Mouse (Mus musculus): ENCODE results near the gene Ubqln4. TPM values are rescaled to one million over a fixed set of nuclear protein-coding genes. Genes with fewer than 3 reads are reported as not detected.

Ubqln4 gene
- polyA plus RNA-seq, 1 experiment from 2014 or later: 62.6 TPM

DNA sequence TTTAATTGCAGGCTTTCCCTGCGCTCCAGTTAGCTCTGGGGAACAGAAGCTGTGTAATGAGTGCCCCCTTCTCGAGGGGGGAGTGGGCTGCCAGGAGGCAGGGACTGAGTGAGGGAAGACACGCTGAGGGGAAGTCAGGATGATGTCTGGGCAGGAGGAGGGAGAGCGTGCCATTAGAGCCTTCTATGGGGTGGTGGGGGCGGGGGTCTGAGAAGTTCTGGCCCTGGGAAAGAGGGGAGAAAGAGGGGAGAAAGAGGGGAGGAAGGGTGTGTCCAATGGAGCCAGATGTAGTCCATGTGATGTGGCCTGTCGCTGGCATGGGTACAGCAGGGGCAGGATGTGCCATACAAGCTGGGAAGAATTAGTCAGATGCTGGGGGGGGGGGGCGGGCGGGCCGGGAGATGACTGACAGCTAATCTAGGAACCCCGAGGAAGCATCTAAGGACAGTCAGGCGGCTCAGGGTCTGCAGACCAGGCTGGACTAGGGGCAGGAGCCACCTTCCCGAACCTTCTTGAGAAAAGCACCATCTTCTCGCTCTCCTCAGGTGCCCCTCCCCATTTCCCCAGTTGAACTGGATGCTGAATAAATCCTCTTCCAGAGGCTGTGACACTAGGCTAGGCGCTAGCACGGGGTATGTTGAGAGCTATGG, 40.5 kb upstream of the Ubqln4 start:
- peak overlapping the region; percentile 28 for H3K4me2 ChIP-seq
- no peak overlapping the region for H3K4me3 ChIP-seq (replicated peaks)
- WGBS: 35% methylated on average over 13 of the region's 15 CpGs
- no peak overlapping the region for H3K9ac ChIP-seq (replicated peaks)
- peak overlapping the region; percentile 85 for H3K27ac ChIP-seq
- H3K4me1 ChIP-seq (replicated peaks): peaks cover 53% of the 10 kb centered on the region
- H3K9me3 ChIP-seq: no peaks in the 10 kb centered on the region
- H3K36me3 ChIP-seq: no peaks in the 10 kb centered on the region
- H3K27me3 ChIP-seq: no peaks in the 10 kb centered on the region
- no peak for ATAC-seq (ENCODE audit: insufficient number of reproducible peaks, insufficient read depth, low FRiP score, low TSS enrichment, low read depth)

- H3K27me3 ChIP-seq: no peaks in the 10 kb centered on the region
- H3K4me2 ChIP-seq: 0 out of 2 replicates have a peak overlapping the region, but pooled peaks have one; percentile 28
- H3K4me3 ChIP-seq (replicated peaks): no peak overlapping the region
- H3K36me3 ChIP-seq: no peaks in the 10 kb centered on the region
- ATAC-seq (ENCODE audit: insufficient number of reproducible peaks, insufficient read depth, low FRiP score, low TSS enrichment, low read depth): no peak
- H3K9ac ChIP-seq (replicated peaks): no peak overlapping the region
- H3K9me3 ChIP-seq: no peaks in the 10 kb centered on the region
- H3K27ac ChIP-seq: peak overlapping the region; percentile 85
- peaks cover 53% of the 10 kb centered on the region for H3K4me1 ChIP-seq (replicated peaks)
- WGBS: 88% methylated on average over 7 of the region's 7 CpGs
Measured at GRCm38 (mm10) chr3:88513546-88514115, 39.9 kb upstream of the Ubqln4 start.

DNA sequence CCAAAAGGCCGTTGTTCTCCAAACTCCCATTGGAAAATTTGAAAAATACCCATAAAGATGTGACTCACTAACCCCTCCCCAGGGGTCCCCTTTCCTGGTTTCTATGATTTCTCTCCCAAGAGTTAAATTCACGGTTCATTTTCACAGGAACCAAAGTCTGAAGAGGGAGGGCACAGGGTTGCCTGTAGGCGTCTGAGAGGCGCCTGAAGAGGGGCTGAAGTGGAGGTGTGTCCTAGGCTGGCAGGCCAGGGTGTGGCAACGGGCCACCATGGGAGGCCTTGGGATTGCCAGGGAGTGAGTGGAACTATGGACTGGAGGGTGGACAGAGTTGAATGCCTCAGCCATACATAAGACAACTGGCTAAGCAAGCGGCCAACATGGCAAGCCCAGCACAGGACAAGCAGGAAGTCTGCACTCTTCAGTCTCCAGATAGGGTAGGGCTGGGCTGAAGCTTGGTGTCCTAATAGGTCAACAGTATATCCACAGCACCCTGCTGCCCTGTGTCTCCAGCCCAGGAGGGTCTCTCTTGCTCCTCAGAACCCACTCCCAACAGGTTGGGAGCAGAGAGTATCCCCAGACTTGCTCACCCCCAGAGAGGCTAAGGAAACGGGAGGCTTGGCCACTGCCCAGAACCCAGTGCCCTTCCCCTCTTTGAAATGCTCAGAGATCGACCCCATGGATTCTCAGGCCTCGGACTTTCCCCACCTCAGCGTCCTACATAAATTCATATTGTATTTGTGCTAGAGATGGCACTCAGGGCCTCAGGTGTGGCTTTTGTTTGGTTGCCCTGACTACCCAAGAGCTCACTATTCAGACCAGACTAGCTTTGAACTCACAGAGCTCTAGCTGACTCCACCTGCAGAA, 39.1 kb upstream of the Ubqln4 start:
- H3K4me1 ChIP-seq (replicated peaks): peaks cover 49% of the 10 kb centered on the region
- H3K27ac ChIP-seq: no peak overlapping the region
- H3K27me3 ChIP-seq: no peaks in the 10 kb centered on the region
- 74% methylated on average over 10 of the region's 10 CpGs for WGBS
- H3K4me2 ChIP-seq: no peak overlapping the region
- ATAC-seq (ENCODE audit: insufficient number of reproducible peaks, insufficient read depth, low FRiP score, low TSS enrichment, low read depth): no peak
- H3K36me3 ChIP-seq: no peaks in the 10 kb centered on the region
- H3K9ac ChIP-seq (replicated peaks): no peak overlapping the region
- H3K9me3 ChIP-seq: no peaks in the 10 kb centered on the region
- H3K4me3 ChIP-seq (replicated peaks): no peak overlapping the region

- ATAC-seq (ENCODE audit: insufficient number of reproducible peaks, insufficient read depth, low FRiP score, low TSS enrichment, low read depth): no peak
- Histone ChIP-seq H3K4me3 (replicated peaks) (no peak overlapping the region), H3K9me3 (no peaks in the 10 kb centered on the region), H3K9ac (replicated peaks) (no peak overlapping the region), H3K4me2 (no peak overlapping the region), H3K36me3 (no peaks in the 10 kb centered on the region), H3K27me3 (no peaks in the 10 kb centered on the region), H3K27ac (no peak overlapping the region), H3K4me1 (replicated peaks) (peaks cover 44% of the 10 kb centered on the region)
- 97% methylated on average over 2 of the region's 2 CpGs for WGBS
Measured at GRCm38 (mm10) chr3:88515095-88515386, 38.5 kb upstream of the Ubqln4 start.

GRCm38 (mm10) chr3:88516407-88516806, 37.2 kb upstream of the Ubqln4 start:
- no peak for ATAC-seq (ENCODE audit: insufficient number of reproducible peaks, insufficient read depth, low FRiP score, low TSS enrichment, low read depth)
- WGBS: 74% methylated on average over 2 of the region's 2 CpGs
- no peak overlapping the region for H3K27ac ChIP-seq
- peaks cover 32% of the 10 kb centered on the region for H3K4me1 ChIP-seq (replicated peaks)
- H3K36me3 ChIP-seq: no peaks in the 10 kb centered on the region
- no peak overlapping the region for H3K4me2 ChIP-seq
- H3K9me3 ChIP-seq: no peaks in the 10 kb centered on the region
- no peak overlapping the region for H3K9ac ChIP-seq (replicated peaks)
- no peaks in the 10 kb centered on the region for H3K27me3 ChIP-seq
- no peak overlapping the region for H3K4me3 ChIP-seq (replicated peaks)

DNA sequence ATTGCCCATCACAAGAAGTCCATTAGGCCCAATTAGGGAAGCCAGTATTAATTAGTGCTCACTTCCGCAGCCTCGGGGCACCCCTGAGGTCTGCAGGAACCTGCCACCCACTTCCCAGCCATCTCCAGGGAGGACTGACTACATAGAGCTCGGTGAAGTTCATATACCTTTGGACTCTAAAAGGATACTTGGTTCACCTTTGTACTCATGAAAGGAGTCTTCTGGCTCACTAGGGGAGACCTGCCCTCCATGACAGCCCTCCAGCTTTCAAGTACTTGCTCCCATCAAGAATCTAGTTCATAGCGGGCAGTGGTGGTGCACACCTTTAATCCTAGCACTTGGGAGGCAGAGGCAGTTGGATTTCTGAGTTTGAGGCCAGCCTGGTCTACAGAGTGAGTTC, 35.1 kb upstream of the Ubqln4 start:
- H3K9ac ChIP-seq (replicated peaks): no peak overlapping the region

DNA sequence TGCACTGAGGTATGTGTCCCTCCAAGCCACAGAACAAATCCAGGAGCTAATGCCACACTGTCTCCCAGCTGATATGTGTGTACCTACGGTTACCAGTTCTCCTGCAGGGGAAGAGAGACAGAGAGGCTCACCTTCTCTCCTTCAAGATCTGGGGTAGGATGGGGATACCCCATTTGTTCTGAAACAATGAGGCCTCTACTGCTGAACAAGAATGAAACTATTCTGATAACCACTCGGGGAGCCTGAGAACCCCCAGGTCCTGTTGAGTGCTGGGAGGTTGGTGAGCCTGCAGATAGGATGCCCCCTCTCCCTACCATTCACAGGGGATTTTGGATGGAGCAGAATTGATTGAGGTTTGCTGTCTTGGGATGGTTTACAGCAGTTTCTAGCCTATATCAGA, 33.5 kb upstream of the Ubqln4 start:
- Histone ChIP-seq H3K4me1 (replicated peaks) (no peaks in the 10 kb centered on the region; the same call in 1 of the 2 replicates), H3K4me3 (replicated peaks) (no peak overlapping the region), H3K4me2 (no peak overlapping the region), H3K9ac (replicated peaks) (no peak overlapping the region), H3K27me3 (no peaks in the 10 kb centered on the region), H3K9me3 (no peaks in the 10 kb centered on the region), H3K36me3 (peaks cover 27% of the 10 kb centered on the region), H3K27ac (no peak overlapping the region)
- WGBS: 81% methylated on average over 2 of the region's 2 CpGs
- no peak for ATAC-seq (ENCODE audit: insufficient number of reproducible peaks, insufficient read depth, low FRiP score, low TSS enrichment, low read depth)

More for the DNA sequence above, 35.1 kb upstream of the Ubqln4 start:
- Histone ChIP-seq H3K4me1 (replicated peaks) (peaks cover 12% of the 10 kb centered on the region), H3K9me3 (no peaks in the 10 kb centered on the region), H3K4me2 (no peak overlapping the region), H3K4me3 (replicated peaks) (no peak overlapping the region), H3K36me3 (peaks cover 10% of the 10 kb centered on the region), H3K27ac (no peak overlapping the region), H3K27me3 (no peaks in the 10 kb centered on the region)
- no peak for ATAC-seq (ENCODE audit: insufficient number of reproducible peaks, insufficient read depth, low FRiP score, low TSS enrichment, low read depth)
- WGBS: 67% methylated on average over 4 of the region's 4 CpGs

GRCm38 (mm10) chr3:88521156-88521555, 32.4 kb upstream of the Ubqln4 start:
- Histone ChIP-seq H3K27ac (no peak overlapping the region), H3K27me3 (no peaks in the 10 kb centered on the region), H3K36me3 (peaks cover 30% of the 10 kb centered on the region), H3K4me2 (no peak overlapping the region), H3K9me3 (no peaks in the 10 kb centered on the region), H3K4me1 (replicated peaks) (peaks cover 5% of the 10 kb centered on the region; the same call in 1 of the 2 replicates), H3K9ac (replicated peaks) (no peak overlapping the region), H3K4me3 (replicated peaks) (no peak overlapping the region)
- WGBS: 94% methylated on average over 6 of the region's 6 CpGs
- no peak for ATAC-seq (ENCODE audit: insufficient number of reproducible peaks, insufficient read depth, low FRiP score, low TSS enrichment, low read depth)

DNA sequence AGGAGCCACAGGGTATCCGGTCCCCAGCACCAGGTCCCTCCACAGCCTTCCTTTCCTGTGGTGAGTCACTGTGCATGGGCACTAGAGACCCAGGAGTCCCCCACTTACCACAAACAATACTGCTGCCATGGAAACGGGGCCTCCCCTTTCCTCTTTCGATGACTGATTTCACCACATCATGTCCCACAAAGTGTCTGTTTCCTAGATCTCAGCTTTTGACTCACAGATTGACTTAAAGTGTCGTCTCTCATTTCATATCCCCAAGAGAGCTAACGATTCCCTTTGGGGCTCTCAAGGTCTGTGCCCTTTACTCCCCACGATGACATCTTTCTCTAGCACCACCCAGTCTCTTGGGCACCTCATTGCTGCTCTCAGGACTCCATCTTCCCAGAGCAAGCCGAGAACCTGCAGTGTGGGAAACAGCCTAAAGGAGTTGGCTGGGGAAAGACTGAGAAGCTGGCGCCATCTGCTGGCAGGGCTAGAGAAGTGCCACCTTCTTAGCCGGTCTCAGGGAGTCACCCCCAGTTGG, 31.7 kb upstream of the Ubqln4 start:
- 0 out of 2 replicates have a peak, but pooled peaks have one; percentile 26 for ATAC-seq (ENCODE audit: insufficient number of reproducible peaks, insufficient read depth, low FRiP score, low TSS enrichment, low read depth)
- 36% methylated on average over 9 of the region's 9 CpGs for WGBS
- Histone ChIP-seq H3K4me3 (replicated peaks) (no peak overlapping the region), H3K4me1 (replicated peaks) (peaks cover 11% of the 10 kb centered on the region), H3K4me2 (no peak overlapping the region), H3K27ac (no peak overlapping the region), H3K9me3 (no peaks in the 10 kb centered on the region), H3K27me3 (no peaks in the 10 kb centered on the region), H3K36me3 (peaks cover 30% of the 10 kb centered on the region), H3K9ac (replicated peaks) (no peak overlapping the region)

DNA sequence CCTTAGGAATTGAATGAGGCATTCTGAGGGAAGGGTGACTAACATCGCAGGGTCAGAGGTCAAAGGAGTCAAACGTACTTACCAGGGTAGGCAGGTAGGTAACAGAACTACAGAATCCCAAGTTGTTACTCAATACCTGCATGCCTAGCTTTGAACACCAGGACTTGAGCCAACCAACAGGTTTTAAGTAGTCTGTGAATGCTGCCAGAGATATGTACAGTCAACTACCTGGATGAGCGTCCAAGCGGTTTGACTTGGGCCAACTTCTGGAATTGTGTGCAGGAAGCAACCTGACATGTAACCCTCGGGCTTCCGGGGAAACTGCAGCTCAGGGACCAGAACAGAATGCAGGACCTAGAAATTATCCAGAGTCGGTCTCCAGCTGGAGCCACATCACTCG, 30.5 kb upstream of the Ubqln4 start:
- Histone ChIP-seq H3K9ac (replicated peaks) (no peak overlapping the region), H3K27ac (no peak overlapping the region), H3K9me3 (no peaks in the 10 kb centered on the region), H3K27me3 (no peaks in the 10 kb centered on the region), H3K4me1 (replicated peaks) (peaks cover 22% of the 10 kb centered on the region), H3K36me3 (peaks cover 30% of the 10 kb centered on the region), H3K4me3 (replicated peaks) (no peak overlapping the region), H3K4me2 (no peak overlapping the region)
- 88% methylated on average over 8 of the region's 8 CpGs for WGBS
- no peak for ATAC-seq (ENCODE audit: insufficient number of reproducible peaks, insufficient read depth, low FRiP score, low TSS enrichment, low read depth)

GRCm38 (mm10) chr3:88525021-88525420, 28.5 kb upstream of the Ubqln4 start:
- Histone ChIP-seq H3K4me1 (replicated peaks) (peaks cover 40% of the 10 kb centered on the region), H3K36me3 (peaks cover 30% of the 10 kb centered on the region), H3K27me3 (no peaks in the 10 kb centered on the region), H3K9ac (replicated peaks) (no peak overlapping the region), H3K27ac (no peak overlapping the region), H3K4me2 (no peak overlapping the region), H3K4me3 (replicated peaks) (no peak overlapping the region), H3K9me3 (no peaks in the 10 kb centered on the region)
- WGBS: 83% methylated on average over 5 of the region's 5 CpGs
- ATAC-seq (ENCODE audit: insufficient number of reproducible peaks, insufficient read depth, low FRiP score, low TSS enrichment, low read depth): no peak
